Mouse (Mus musculus): Measurements from ENCODE around the gene 2410131K14Rik. TPM values are rescaled to one million over a fixed set of nuclear protein-coding genes. Genes with fewer than 3 reads are reported as not detected.

Gene 2410131K14Rik
- polyA plus RNA-seq, 1 experiment from 2014 or later: 14.4 TPM

DNA sequence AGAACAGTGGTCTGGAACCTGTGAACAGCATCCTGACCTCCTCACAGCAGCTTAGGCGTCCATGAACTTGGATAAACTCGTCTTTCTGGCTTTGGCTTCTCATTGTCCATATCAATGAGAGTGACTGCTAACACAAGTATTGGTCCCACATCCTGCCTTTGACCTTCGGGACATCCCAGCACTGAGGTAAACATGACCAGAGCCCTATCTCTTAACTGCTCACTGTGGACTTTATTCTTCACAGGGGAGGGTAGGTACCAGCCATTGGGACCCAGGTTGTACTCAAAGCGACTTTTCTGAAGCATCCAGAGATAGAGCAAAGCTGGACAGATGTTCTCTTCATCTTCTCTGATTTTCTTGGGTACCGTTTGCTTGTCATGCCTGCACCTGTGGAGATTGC is 20.3 kb downstream of the 2410131K14Rik start:
- H3K9ac ChIP-seq: no peak overlapping the region
- H3K4me2 ChIP-seq (replicated peaks): no peak overlapping the region
- no peak overlapping the region for H3K4me3 ChIP-seq
- H3K4me1 ChIP-seq: 0 out of 2 replicates have a peak, but pooled peaks cover 3% of the 10 kb centered on the region
- ATAC-seq (ENCODE audit: low FRiP score, low read depth): no peak
- WGBS: 86% methylated on average over 5 of the region's 5 CpGs
- H3K9me3 ChIP-seq: no peaks in the 10 kb centered on the region
- no peaks in the 10 kb centered on the region for H3K27me3 ChIP-seq (replicated peaks)
- H3K36me3 ChIP-seq: peaks cover 30% of the 10 kb centered on the region
- H3K27ac ChIP-seq: no peak overlapping the region

DNA sequence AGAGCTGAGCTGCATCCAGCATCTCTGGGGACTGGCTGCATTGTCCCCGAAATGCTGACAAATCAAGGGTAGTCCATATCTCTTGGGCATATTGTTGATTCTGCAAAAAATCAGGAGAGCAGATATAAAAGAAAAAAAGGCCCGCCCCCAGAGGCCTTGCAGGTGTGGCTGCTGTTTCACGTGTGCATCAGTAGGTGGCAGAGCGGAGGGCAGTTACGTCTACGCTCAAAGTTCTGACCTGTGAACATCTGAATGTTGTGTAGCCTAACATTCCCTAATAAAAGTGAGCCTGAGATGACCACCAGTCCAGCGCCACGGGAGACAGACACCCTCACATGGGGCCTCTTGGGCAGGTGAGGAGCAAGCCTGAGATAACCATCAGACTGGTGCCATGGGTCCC is 21.3 kb downstream of the 2410131K14Rik start:
- Histone ChIP-seq H3K4me1 (0 out of 2 replicates have a peak, but pooled peaks cover 3% of the 10 kb centered on the region), H3K27ac (no peak overlapping the region), H3K27me3 (replicated peaks) (peaks cover 4% of the 10 kb centered on the region; the same call in 1 of the 2 replicates), H3K36me3 (peaks cover 21% of the 10 kb centered on the region), H3K4me2 (replicated peaks) (no peak overlapping the region), H3K4me3 (no peak overlapping the region), H3K9ac (no peak overlapping the region), H3K9me3 (no peaks in the 10 kb centered on the region)
- 41% methylated on average over 8 of the region's 8 CpGs for WGBS
- no peak for ATAC-seq (ENCODE audit: low FRiP score, low read depth)

GRCm38 (mm10) chr5:118268987-118269386 is 24.0 kb downstream of the 2410131K14Rik start:
- H3K27me3 ChIP-seq (replicated peaks): peaks cover 9% of the 10 kb centered on the region; the same call in 1 of the 2 replicates
- peak overlapping the region; percentile 42 for H3K4me2 ChIP-seq (replicated peaks)
- H3K36me3 ChIP-seq: no peaks in the 10 kb centered on the region
- no peak overlapping the region for H3K4me3 ChIP-seq
- no peak overlapping the region for H3K27ac ChIP-seq
- WGBS: 1% methylated on average over 13 of the region's 13 CpGs
- H3K4me1 ChIP-seq: peaks cover 9% of the 10 kb centered on the region
- no peak overlapping the region for H3K9ac ChIP-seq
- H3K9me3 ChIP-seq: no peaks in the 10 kb centered on the region
- peak; percentile 86 for ATAC-seq (ENCODE audit: low FRiP score, low read depth)

DNA sequence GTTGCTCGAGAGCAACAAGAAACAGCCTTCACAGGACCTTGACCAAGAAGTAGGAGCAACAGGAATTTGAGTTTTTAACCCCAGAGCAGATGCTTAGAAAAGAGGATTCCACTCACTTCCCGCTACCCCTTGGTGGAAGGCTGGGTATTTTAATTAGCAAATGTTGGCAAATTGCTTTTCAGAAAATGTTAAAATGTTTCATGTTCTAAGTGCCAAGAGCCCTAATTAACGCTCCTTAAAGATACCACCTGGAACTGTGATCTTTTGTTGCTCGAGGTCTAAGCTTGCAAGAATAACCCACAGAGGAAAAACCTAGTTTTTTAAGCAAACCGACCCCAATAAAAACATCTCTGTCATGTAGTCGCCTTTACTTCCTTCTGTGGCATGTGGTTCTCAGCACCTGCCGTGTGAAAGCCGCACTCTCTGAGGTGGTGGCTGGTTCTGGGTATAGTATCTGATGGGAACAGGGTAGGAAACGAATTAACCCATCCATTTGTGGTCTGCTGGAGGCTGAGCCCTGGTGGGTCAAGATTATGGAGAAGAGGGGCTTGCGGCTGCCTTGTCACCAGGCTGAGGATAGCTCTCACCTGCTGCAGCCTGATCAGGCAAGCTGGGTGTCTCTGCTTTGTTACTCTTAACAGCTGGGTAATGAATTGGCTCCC is 26.6 kb downstream of the 2410131K14Rik start:
- peaks cover 9% of the 10 kb centered on the region; the same call in 1 of the 2 replicates for H3K27me3 ChIP-seq (replicated peaks)

GRCm38 (mm10) chr5:118273446-118273845 is 28.4 kb downstream of the 2410131K14Rik start:
- Histone ChIP-seq H3K27me3 (replicated peaks) (peaks cover 9% of the 10 kb centered on the region; the same call in 1 of the 2 replicates), H3K4me2 (replicated peaks) (no peak overlapping the region), H3K27ac (no peak overlapping the region), H3K4me3 (no peak overlapping the region), H3K4me1 (peaks cover 37% of the 10 kb centered on the region), H3K36me3 (no peaks in the 10 kb centered on the region), H3K9ac (no peak overlapping the region), H3K9me3 (no peaks in the 10 kb centered on the region)
- WGBS: 67% methylated on average over 7 of the region's 7 CpGs
- ATAC-seq (ENCODE audit: low FRiP score, low read depth): no peak

More for the DNA sequence above, 26.6 kb downstream of the 2410131K14Rik start:
- Histone ChIP-seq H3K9me3 (no peaks in the 10 kb centered on the region), H3K36me3 (no peaks in the 10 kb centered on the region), H3K27ac (no peak overlapping the region), H3K9ac (no peak overlapping the region), H3K4me2 (replicated peaks) (no peak overlapping the region), H3K4me1 (peaks cover 33% of the 10 kb centered on the region), H3K4me3 (no peak overlapping the region)
- ATAC-seq (ENCODE audit: low FRiP score, low read depth): no peak
- WGBS: 73% methylated on average over 10 of the region's 10 CpGs

DNA sequence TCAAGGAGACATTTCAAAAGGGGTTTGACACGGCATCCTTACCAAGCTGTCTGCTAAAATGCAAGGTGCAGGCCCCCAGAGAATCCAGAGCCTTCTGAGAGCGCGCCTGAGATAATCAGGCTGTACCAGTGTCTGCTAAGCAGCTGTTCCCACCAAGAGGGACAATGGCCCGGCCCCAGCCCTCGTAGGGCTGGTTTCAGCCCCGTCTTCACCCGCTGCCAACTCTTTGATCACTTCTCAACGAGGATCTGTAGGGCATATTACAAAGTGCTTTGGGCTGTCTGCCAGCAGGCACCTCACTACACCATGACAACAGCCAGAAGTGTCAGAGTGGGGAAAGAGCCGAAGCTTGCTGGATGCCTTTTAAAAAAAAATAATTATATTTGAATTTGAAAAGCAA is 29.5 kb downstream of the 2410131K14Rik start:
- Histone ChIP-seq H3K4me1 (peaks cover 34% of the 10 kb centered on the region), H3K27me3 (replicated peaks) (peaks cover 9% of the 10 kb centered on the region; the same call in 1 of the 2 replicates), H3K27ac (peak overlapping the region; percentile 29), H3K4me2 (replicated peaks) (peak overlapping the region; percentile 24), H3K9ac (no peak overlapping the region), H3K36me3 (no peaks in the 10 kb centered on the region), H3K4me3 (no peak overlapping the region), H3K9me3 (no peaks in the 10 kb centered on the region)
- 14% methylated on average over 9 of the region's 9 CpGs for WGBS
- peak; percentile 77 for ATAC-seq (ENCODE audit: low FRiP score, low read depth)

DNA sequence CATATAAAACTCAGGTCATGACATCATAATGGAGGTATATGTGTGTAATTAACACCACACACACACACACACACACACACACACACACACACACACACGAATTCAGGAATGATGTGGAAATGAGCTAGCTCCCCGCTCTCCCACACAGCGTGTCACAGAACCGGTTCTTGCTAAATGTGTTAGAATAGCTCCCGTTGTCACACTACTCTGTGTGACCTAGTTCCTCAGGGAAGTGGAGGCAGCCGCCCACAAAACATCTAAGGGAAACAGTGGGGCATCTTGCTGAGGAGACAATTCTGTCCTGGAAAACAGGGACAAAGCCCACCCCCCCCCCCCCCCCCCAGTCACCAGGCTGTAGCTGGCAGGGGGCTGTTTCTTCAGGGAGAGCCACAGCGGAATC is 31.3 kb downstream of the 2410131K14Rik start:
- Histone ChIP-seq H3K36me3 (no peaks in the 10 kb centered on the region), H3K9ac (no peak overlapping the region)

GRCm38 (mm10) chr5:118276711-118277110 is 31.7 kb downstream of the 2410131K14Rik start:
- peaks cover 34% of the 10 kb centered on the region for H3K4me1 ChIP-seq
- H3K4me3 ChIP-seq: no peak overlapping the region
- H3K4me2 ChIP-seq (replicated peaks): 0 out of 2 replicates have a peak overlapping the region, but pooled peaks have one; percentile 14
- H3K27me3 ChIP-seq (replicated peaks): peaks cover 6% of the 10 kb centered on the region; the same call in 1 of the 2 replicates
- H3K27ac ChIP-seq: no peak overlapping the region
- H3K9ac ChIP-seq: no peak overlapping the region
- H3K36me3 ChIP-seq: no peaks in the 10 kb centered on the region
- H3K9me3 ChIP-seq: no peaks in the 10 kb centered on the region
- no peak for ATAC-seq (ENCODE audit: low FRiP score, low read depth)
- 22% methylated on average over 8 of the region's 8 CpGs for WGBS

More for the DNA sequence above, 31.3 kb downstream of the 2410131K14Rik start:
- no peak overlapping the region for H3K4me3 ChIP-seq
- H3K4me1 ChIP-seq: peaks cover 34% of the 10 kb centered on the region
- no peak for ATAC-seq (ENCODE audit: low FRiP score, low read depth)
- H3K27ac ChIP-seq: no peak overlapping the region
- WGBS: 41% methylated on average over 7 of the region's 7 CpGs
- H3K27me3 ChIP-seq (replicated peaks): peaks cover 6% of the 10 kb centered on the region; the same call in 1 of the 2 replicates
- H3K9me3 ChIP-seq: no peaks in the 10 kb centered on the region
- H3K4me2 ChIP-seq (replicated peaks): no peak overlapping the region

- H3K4me3 ChIP-seq: no peak overlapping the region
- 91% methylated on average over 18 of the region's 18 CpGs for WGBS
- H3K9me3 ChIP-seq: no peaks in the 10 kb centered on the region
- H3K9ac ChIP-seq: no peak overlapping the region
- H3K27ac ChIP-seq: no peak overlapping the region
- no peaks in the 10 kb centered on the region for H3K36me3 ChIP-seq
- H3K27me3 ChIP-seq (replicated peaks): no peaks in the 10 kb centered on the region; the same call in 1 of the 2 replicates
- H3K4me2 ChIP-seq (replicated peaks): no peak overlapping the region
- ATAC-seq (ENCODE audit: low FRiP score, low read depth): no peak
- H3K4me1 ChIP-seq: peaks cover 33% of the 10 kb centered on the region
Observed at GRCm38 (mm10) chr5:118277741-118278495, 32.9 kb downstream of the 2410131K14Rik start.

GRCm38 (mm10) chr5:118291453-118291852 is 46.4 kb downstream of the 2410131K14Rik start:
- 94% methylated on average over 4 of the region's 4 CpGs for WGBS
- peaks cover 25% of the 10 kb centered on the region for H3K4me1 ChIP-seq
- no peak overlapping the region for H3K4me3 ChIP-seq
- no peak overlapping the region for H3K27ac ChIP-seq
- no peak for ATAC-seq (ENCODE audit: low FRiP score, low read depth)
- H3K36me3 ChIP-seq: no peaks in the 10 kb centered on the region
- H3K27me3 ChIP-seq (replicated peaks): no peaks in the 10 kb centered on the region
- no peaks in the 10 kb centered on the region for H3K9me3 ChIP-seq
- no peak overlapping the region for H3K9ac ChIP-seq
- no peak overlapping the region for H3K4me2 ChIP-seq (replicated peaks)

DNA sequence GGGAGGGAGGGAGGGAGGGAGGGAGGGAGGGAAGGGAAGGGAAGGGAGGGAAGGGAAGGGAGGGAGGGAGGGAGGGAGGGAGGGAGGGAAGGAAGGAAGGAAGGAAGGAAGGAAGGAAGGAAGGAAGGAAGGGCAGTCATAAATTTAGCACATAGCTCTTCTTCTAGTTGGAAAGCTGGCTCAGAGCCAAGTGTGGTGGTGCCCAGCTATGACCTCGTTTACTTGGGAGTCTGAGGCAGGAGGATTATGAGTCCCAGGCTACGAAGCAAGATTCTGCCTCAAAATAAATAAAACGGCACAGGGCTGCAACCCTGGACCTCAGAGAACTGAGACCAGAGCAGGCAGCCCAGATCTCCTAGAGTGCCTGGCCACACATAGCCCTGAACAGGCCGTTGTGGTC is 47.4 kb downstream of the 2410131K14Rik start:
- no peak overlapping the region for H3K9ac ChIP-seq
- peaks cover 34% of the 10 kb centered on the region for H3K4me1 ChIP-seq
- no peak overlapping the region for H3K27ac ChIP-seq
- no peak overlapping the region for H3K4me2 ChIP-seq (replicated peaks)
- H3K4me3 ChIP-seq: no peak overlapping the region
- H3K9me3 ChIP-seq: no peaks in the 10 kb centered on the region
- H3K36me3 ChIP-seq: no peaks in the 10 kb centered on the region
- no peaks in the 10 kb centered on the region for H3K27me3 ChIP-seq (replicated peaks)
- WGBS: 66% methylated on average over 4 of the region's 4 CpGs
- ATAC-seq (ENCODE audit: low FRiP score, low read depth): no peak

DNA sequence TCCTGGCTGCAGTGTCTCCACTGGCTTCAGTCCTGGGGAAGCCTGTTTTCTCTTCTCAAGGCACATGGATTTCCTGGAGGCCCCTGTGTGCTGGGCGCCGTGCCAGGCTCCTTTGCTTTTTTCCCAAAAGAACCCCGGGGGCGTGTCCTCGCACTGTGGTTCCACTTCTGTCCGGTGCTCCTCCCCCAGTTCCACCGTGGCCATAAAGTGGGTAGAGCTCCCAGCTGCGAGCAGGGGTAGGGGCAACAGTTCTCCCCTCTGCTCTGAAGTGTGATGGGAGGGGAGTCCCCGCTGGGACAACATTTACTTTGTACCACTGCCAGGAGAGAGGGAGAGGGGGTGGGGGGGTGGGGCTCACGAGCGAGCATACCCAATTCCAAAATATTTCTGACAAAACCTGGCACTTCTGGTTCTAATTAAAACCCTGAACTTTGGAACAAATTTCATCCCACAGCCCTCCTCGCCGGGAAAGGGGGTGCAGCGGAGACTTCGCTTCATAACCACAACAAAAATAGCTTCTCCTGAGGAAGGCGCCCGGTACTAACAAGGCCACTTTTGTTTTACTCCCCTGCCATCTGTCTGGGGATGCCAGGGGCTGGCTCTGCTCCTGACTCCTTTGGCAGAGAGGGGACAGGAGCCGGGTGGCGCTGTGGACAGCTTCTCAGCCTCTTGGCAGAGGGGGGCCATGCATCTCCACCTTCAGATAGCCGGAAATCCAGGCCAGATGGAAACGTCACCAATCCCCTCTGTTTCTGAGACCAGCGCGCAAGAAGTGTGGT is 49.2 kb downstream of the 2410131K14Rik start:
- H3K36me3 ChIP-seq: no peaks in the 10 kb centered on the region
- H3K4me1 ChIP-seq: peaks cover 43% of the 10 kb centered on the region
- no peak overlapping the region for H3K9ac ChIP-seq
- WGBS: 28% methylated on average over 23 of the region's 23 CpGs
- H3K27ac ChIP-seq: no peak overlapping the region; the same call in 1 of the 2 replicates
- H3K4me3 ChIP-seq: no peak overlapping the region
- peak; percentile 78 for ATAC-seq (ENCODE audit: low FRiP score, low read depth)
- peak overlapping the region; percentile 44 for H3K4me2 ChIP-seq (replicated peaks)
- H3K9me3 ChIP-seq: no peaks in the 10 kb centered on the region
- H3K27me3 ChIP-seq (replicated peaks): no peaks in the 10 kb centered on the region
